Mouse (Mus musculus): ENCODE measurements around the gene Arhgef28. TPM values are rescaled to one million over a fixed set of nuclear protein-coding genes. Genes with fewer than 3 reads are reported as not detected.

Gene Arhgef28
- polyA plus RNA-seq, 1 experiment from 2014 or later = 16.7 TPM

DNA sequence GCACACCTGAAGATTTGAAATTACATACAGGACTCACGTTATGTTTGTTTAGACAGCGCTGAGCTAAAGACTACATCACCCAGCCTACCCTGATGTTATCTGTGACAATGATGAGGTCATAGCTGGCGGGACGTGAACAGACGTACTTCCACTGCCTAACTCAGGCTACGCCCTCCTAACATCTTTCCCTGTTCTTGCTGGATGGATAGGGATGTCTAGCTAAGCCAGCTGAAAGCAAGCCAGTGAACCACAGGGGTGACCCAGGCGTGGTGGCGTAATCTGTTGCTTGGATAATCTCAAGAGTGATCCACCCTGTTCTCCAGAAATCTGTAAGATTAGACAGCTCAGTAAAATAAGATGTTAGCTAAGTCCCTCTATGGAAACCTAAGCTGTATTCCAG lies 25.6 kb downstream of the Arhgef28 start:
- no peaks in the 10 kb centered on the region for H3K36me3 ChIP-seq
- no peak overlapping the region for H3K4me2 ChIP-seq (replicated peaks)
- no peaks in the 10 kb centered on the region for H3K27me3 ChIP-seq
- H3K27ac ChIP-seq = no peak overlapping the region
- 0 out of 2 replicates have a peak, but pooled peaks cover 1% of the 10 kb centered on the region for H3K4me1 ChIP-seq
- H3K9ac ChIP-seq = no peak overlapping the region
- H3K9me3 ChIP-seq (replicated peaks) = no peaks in the 10 kb centered on the region
- ATAC-seq (ENCODE audit: low FRiP score) = no peak
- H3K4me3 ChIP-seq = no peak overlapping the region
- WGBS = 90% methylated on average over 8 of the region's 8 CpGs

DNA sequence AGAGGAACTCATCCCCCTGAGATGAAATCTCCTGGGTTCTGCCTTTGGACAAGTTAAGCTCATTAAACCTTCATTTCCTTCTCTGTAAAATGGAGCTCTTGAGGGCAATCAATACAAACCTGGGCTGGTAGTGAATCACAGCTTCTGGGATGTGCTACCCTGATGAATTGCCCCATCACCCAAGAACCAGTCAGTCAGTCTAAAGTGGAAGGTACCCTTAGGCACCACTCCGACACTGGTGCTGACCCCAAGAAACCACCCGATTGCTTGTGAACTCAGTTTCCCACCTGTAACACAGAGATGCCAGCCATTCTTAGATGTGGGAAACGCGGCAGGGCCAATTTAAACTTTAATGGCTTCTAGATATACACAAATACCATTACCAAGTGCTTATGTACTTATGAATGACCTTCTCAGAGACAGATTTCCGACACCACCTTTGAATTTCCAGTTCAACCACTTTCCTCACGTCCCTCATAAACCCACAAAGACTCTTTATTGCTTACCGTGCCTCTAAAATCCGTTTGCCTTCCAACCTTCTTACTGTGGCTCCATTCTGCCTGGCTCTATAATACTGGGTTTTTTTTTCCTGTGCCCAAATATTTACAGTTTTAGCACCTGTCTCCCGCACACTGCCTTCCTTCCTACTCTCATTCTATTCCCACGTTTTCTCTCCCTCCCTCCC lies 30.8 kb downstream of the Arhgef28 start:
- Histone ChIP-seq H3K36me3 (no peaks in the 10 kb centered on the region), H3K4me1 (peaks cover 13% of the 10 kb centered on the region), H3K9me3 (replicated peaks) (no peaks in the 10 kb centered on the region), H3K4me2 (replicated peaks) (no peak overlapping the region), H3K9ac (no peak overlapping the region), H3K27ac (no peak overlapping the region), H3K4me3 (no peak overlapping the region), H3K27me3 (no peaks in the 10 kb centered on the region; the same call in 1 of the 2 replicates)
- no peak for ATAC-seq (ENCODE audit: low FRiP score)
- WGBS = 84% methylated on average over 10 of the region's 10 CpGs

DNA sequence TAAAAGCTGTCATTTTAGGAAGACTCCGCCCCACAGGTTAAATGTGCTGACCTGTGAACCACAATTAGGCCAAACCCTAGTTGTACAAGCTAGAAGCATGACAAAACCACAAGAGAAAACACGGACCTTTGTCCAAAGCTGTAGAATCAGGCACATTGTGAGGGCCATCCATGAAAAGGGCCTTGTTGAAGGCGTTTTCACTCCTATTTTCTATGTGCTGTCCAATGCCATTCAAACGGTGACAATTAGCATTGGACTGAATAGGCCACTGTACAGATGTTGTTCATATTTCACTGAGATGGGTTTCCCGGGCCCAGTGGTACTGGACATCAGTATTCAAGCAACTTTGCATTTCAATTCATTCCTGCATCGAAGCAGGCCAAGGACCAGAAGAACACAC lies 33.2 kb downstream of the Arhgef28 start:
- Histone ChIP-seq H3K4me2 (replicated peaks) (no peak overlapping the region), H3K9me3 (replicated peaks) (no peaks in the 10 kb centered on the region), H3K4me1 (peaks cover 13% of the 10 kb centered on the region), H3K36me3 (no peaks in the 10 kb centered on the region), H3K9ac (no peak overlapping the region), H3K27me3 (no peaks in the 10 kb centered on the region; the same call in 1 of the 2 replicates), H3K27ac (no peak overlapping the region), H3K4me3 (no peak overlapping the region)
- no peak for ATAC-seq (ENCODE audit: low FRiP score)
- 72% methylated on average over 6 of the region's 6 CpGs for WGBS

DNA sequence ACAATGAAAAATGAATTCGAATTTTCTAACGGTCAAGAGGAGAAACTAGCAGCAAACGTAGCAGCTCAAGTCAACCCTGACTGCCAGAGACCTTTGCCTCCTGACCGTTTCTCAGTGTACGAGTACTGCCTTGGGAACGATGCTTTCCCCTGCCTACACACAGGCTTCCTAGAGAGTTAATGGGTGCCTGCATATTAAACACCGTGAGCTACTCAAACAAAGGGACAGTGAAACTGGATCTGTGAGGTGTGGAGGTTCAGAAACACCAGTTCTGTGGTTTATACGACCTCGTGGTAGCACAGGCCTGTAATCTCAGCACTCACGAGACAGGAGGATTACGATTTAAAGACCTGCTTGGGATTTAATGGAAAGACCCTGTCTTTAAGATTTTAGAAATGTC lies 33.9 kb downstream of the Arhgef28 start:
- Histone ChIP-seq H3K27ac (no peak overlapping the region), H3K4me3 (no peak overlapping the region), H3K9me3 (replicated peaks) (no peaks in the 10 kb centered on the region), H3K4me2 (replicated peaks) (no peak overlapping the region), H3K36me3 (no peaks in the 10 kb centered on the region), H3K9ac (no peak overlapping the region), H3K4me1 (peaks cover 13% of the 10 kb centered on the region), H3K27me3 (no peaks in the 10 kb centered on the region; the same call in 1 of the 2 replicates)
- 75% methylated on average over 11 of the region's 11 CpGs for WGBS
- ATAC-seq (ENCODE audit: low FRiP score) = no peak

DNA sequence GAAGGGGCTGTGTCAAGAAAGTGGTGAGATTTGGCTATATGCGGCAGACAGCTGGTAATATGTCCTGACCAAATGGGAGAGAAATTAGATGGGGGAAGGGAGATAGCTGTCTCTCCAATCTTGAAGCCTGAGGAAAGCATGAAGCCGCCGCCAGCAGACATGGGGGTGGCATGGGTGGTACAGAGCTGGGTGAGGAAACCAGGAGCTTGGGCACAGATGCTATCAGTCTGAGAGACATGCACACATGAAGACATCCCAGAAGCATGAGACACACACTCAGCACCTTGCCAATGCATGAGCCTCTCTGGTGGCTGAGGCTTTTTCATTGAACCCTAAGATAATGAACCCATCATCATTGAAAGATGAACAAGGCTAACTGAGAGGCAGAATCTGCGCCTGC lies 34.5 kb downstream of the Arhgef28 start:
- 88% methylated on average over 4 of the region's 4 CpGs for WGBS
- no peak for ATAC-seq (ENCODE audit: low FRiP score)

DNA sequence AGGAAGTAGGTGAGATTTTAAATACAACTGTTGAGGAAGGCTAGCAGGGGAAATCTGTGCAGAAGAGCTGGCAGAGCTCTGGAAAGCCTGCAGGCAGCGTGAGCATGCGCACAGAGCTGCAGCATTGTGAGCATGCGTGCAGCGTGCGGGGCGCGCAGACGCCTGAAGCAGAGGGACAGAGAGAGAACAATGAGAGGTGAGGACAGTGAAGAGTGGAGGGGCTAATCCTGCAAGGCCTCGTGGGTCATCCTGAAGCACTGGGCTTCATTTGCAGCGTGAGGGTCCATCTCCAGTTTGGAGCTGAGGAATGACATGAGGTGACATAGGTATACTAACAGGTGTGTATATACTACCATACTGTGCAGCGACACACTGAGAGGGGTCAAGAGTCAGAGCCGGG lies 35.0 kb downstream of the Arhgef28 start:
- ATAC-seq (ENCODE audit: low FRiP score) = no peak

More for the DNA sequence above, 34.5 kb downstream of the Arhgef28 start:
- Histone ChIP-seq H3K4me3 (no peak overlapping the region), H3K27ac (no peak overlapping the region), H3K27me3 (no peaks in the 10 kb centered on the region; the same call in 1 of the 2 replicates), H3K9ac (no peak overlapping the region), H3K9me3 (replicated peaks) (no peaks in the 10 kb centered on the region), H3K36me3 (no peaks in the 10 kb centered on the region), H3K4me1 (peaks cover 13% of the 10 kb centered on the region), H3K4me2 (replicated peaks) (no peak overlapping the region)

DNA sequence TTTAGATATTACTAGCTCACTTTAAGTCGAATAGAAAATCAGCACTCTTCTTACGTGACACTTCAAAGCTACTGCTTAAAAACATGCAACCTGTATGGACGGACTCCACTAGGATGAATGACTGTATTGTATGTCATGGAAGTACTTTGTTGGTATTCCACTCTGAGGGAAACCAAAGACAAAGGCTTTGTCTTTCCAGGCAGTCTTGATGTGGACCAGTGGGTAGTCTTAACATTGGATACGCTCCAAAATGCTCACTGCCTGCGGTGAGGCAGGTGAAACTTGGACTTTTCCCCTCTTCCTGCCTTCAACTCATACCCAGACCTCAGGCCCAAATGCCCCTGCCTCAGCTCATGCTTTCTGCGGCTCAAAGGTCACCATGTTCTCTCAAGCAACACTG lies 41.4 kb downstream of the Arhgef28 start:
- Histone ChIP-seq H3K9me3 (replicated peaks) (no peaks in the 10 kb centered on the region), H3K36me3 (no peaks in the 10 kb centered on the region), H3K4me3 (no peak overlapping the region), H3K27me3 (no peaks in the 10 kb centered on the region), H3K27ac (no peak overlapping the region), H3K4me1 (no peaks in the 10 kb centered on the region), H3K4me2 (replicated peaks) (no peak overlapping the region), H3K9ac (no peak overlapping the region)
- 74% methylated on average over 6 of the region's 6 CpGs for WGBS
- ATAC-seq (ENCODE audit: low FRiP score) = no peak

More for the DNA sequence above, 35.0 kb downstream of the Arhgef28 start:
- H3K9me3 ChIP-seq (replicated peaks) = no peaks in the 10 kb centered on the region
- no peaks in the 10 kb centered on the region for H3K36me3 ChIP-seq
- no peaks in the 10 kb centered on the region; the same call in 1 of the 2 replicates for H3K27me3 ChIP-seq
- WGBS = 91% methylated on average over 12 of the region's 12 CpGs
- peaks cover 13% of the 10 kb centered on the region for H3K4me1 ChIP-seq
- no peak overlapping the region for H3K4me3 ChIP-seq
- H3K9ac ChIP-seq = no peak overlapping the region
- no peak overlapping the region for H3K27ac ChIP-seq
- H3K4me2 ChIP-seq (replicated peaks) = no peak overlapping the region

DNA sequence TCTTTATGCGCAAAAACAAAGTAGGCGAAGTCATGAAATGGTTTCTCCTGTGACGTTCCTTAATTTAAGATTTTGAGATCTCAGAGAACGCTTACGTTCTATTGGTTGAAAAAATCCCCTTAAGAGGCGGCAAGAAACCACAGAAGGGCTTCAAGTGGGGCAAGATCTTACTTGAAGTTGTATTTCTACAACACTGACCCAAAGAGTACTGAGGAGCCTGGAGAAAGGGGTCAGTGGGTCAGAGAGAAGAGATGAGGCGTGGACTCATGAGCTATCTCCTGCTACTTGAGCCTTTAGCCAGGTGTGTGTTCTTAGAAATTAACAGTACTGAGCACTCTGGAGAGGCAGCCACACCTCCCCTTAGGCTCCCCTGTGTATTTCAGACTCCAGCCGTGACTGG lies 44.7 kb downstream of the Arhgef28 start:
- H3K4me2 ChIP-seq (replicated peaks) = no peak overlapping the region
- no peak for ATAC-seq (ENCODE audit: low FRiP score)
- H3K9ac ChIP-seq = no peak overlapping the region
- H3K9me3 ChIP-seq (replicated peaks) = no peaks in the 10 kb centered on the region
- no peaks in the 10 kb centered on the region for H3K27me3 ChIP-seq
- no peak overlapping the region for H3K27ac ChIP-seq
- no peak overlapping the region for H3K4me3 ChIP-seq
- 93% methylated on average over 8 of the region's 8 CpGs for WGBS
- H3K4me1 ChIP-seq = no peaks in the 10 kb centered on the region
- no peaks in the 10 kb centered on the region for H3K36me3 ChIP-seq

DNA sequence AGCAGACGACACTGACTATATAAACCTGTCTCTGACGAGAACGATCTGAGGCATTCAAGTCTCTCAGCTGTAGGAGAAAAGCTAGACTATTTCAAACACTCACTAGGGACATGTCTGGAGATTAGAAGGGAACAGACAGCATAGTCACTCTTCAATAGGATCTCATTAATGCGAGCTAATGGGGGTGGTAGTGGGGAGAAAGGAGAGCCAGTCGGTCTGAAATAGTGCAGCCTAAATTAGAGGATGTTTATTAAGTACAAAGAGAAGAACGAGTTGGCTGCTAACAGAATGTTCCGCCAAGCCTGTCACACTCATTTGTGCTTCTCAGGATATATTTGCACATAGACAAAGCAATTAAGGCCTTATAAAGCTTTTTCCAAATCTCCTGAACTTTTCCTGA lies 49.6 kb downstream of the Arhgef28 start:
- 54% methylated on average over 7 of the region's 7 CpGs for WGBS
- no peaks in the 10 kb centered on the region for H3K4me1 ChIP-seq

DNA sequence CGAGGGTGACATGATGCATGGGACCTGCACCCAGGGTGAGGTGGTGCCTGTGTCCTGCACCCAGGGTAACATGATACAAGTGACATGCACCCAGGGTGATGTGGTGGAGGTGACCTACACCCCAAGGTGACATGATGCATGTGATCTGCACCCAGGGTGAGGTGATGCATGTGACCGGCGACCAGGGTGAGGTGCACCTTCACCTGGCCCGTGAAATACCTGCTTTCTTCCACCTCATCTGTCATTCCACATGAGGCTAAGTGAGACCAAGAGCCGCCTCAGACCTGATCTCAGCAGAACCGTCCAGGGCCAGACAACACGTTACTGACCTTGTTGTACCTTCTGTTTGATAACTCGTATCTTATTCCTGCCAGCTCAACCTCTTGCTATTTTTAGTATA lies 53.5 kb downstream of the Arhgef28 start:
- H3K4me1 ChIP-seq = no peaks in the 10 kb centered on the region
- 96% methylated on average over 8 of the region's 8 CpGs for WGBS
- no peak overlapping the region for H3K27ac ChIP-seq
- H3K9me3 ChIP-seq (replicated peaks) = no peaks in the 10 kb centered on the region
- no peaks in the 10 kb centered on the region for H3K36me3 ChIP-seq
- ATAC-seq (ENCODE audit: low FRiP score) = no peak
- no peak overlapping the region for H3K4me2 ChIP-seq (replicated peaks)
- H3K9ac ChIP-seq = no peak overlapping the region
- H3K4me3 ChIP-seq = no peak overlapping the region
- no peaks in the 10 kb centered on the region for H3K27me3 ChIP-seq

More for the DNA sequence above, 49.6 kb downstream of the Arhgef28 start:
- Histone ChIP-seq H3K36me3 (no peaks in the 10 kb centered on the region), H3K27me3 (no peaks in the 10 kb centered on the region), H3K4me2 (replicated peaks) (no peak overlapping the region), H3K9me3 (replicated peaks) (no peaks in the 10 kb centered on the region), H3K9ac (no peak overlapping the region), H3K4me3 (no peak overlapping the region), H3K27ac (no peak overlapping the region)
- no peak for ATAC-seq (ENCODE audit: low FRiP score)

DNA sequence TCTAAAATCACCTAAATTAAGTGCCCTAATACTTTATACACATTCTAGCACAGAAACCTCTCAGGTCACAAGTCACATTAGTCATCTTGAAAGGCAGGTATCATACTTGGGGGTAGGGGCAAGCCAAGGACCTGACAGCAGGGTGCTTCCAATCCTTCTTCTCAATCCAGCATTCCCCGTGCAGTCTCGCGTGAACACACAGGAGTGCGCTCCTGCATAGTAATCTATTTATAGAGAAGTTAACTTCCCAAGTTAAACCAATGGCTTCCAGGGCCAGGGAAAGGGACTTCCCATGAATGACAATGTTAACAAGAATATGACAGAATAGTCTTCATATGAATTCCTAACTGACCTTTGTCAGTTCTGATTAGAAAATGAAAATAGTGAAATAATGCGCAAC lies 58.7 kb downstream of the Arhgef28 start:
- no peaks in the 10 kb centered on the region for H3K9me3 ChIP-seq (replicated peaks)
- H3K4me1 ChIP-seq = 0 out of 2 replicates have a peak, but pooled peaks cover 4% of the 10 kb centered on the region
- no peak overlapping the region for H3K9ac ChIP-seq
- H3K27ac ChIP-seq = no peak overlapping the region
- no peaks in the 10 kb centered on the region for H3K27me3 ChIP-seq
- no peaks in the 10 kb centered on the region for H3K36me3 ChIP-seq
- 41% methylated on average over 5 of the region's 5 CpGs for WGBS
- no peak overlapping the region for H3K4me3 ChIP-seq
- no peak for ATAC-seq (ENCODE audit: low FRiP score)
- H3K4me2 ChIP-seq (replicated peaks) = no peak overlapping the region

DNA sequence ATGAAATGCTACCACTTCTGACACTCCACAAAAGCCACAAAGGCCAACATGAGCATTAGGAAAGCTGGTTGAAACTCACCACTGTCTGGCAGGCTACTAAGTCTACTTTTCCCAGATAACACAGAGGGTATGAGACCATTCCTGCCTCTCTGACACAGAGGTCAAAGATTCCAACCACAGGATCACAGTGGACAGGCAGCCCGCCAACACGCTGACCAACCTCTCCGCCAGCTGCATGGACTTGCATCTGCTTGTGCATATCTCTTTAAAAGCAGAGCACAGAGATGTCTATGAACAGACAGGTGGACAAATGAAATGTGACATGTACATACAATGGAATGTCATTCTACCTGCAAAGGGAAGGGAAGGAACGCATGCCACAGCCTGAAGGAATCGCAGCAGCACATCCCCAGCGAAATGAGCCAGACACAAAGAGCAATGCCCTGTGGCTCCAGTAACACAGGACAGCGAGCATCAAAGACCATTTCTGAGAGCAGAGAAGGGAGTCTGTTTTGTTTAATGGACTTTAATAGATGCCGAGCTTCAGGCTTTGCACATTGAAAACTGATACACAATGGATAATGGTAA lies 59.6 kb downstream of the Arhgef28 start:
- Histone ChIP-seq H3K4me2 (replicated peaks) (no peak overlapping the region), H3K36me3 (no peaks in the 10 kb centered on the region), H3K27ac (no peak overlapping the region), H3K27me3 (no peaks in the 10 kb centered on the region), H3K4me3 (no peak overlapping the region), H3K4me1 (0 out of 2 replicates have a peak, but pooled peaks cover 4% of the 10 kb centered on the region), H3K9ac (no peak overlapping the region), H3K9me3 (replicated peaks) (no peaks in the 10 kb centered on the region)
- no peak for ATAC-seq (ENCODE audit: low FRiP score)
- 64% methylated on average over 8 of the region's 8 CpGs for WGBS

DNA sequence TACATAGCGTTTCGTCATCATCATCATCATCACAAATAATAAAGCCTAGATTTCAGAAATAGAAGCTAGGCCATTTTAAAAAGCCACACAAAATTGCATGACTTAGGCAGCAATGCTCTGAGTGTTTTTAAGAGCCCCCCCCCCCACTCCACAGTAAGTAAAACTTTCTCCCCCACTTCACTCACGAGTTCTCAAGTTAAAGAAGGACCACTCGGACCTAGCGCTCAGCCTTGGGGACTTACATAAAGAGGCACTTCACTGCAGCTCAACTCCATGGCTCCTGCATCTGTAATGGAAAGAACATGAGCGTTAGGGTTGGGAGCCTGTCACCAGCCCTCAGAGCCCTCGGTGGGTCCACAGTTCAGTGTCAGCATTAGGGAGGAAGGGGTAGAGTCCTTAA lies 60.9 kb downstream of the Arhgef28 start:
- Histone ChIP-seq H3K4me1 (0 out of 2 replicates have a peak, but pooled peaks cover 4% of the 10 kb centered on the region), H3K9me3 (replicated peaks) (no peaks in the 10 kb centered on the region), H3K4me2 (replicated peaks) (no peak overlapping the region), H3K27ac (no peak overlapping the region), H3K4me3 (no peak overlapping the region), H3K36me3 (no peaks in the 10 kb centered on the region), H3K27me3 (no peaks in the 10 kb centered on the region), H3K9ac (no peak overlapping the region)
- 87% methylated on average over 7 of the region's 7 CpGs for WGBS
- ATAC-seq (ENCODE audit: low FRiP score) = no peak
